Mouse (Mus musculus) embryonic facial prominence, embryonic 14.5 days (tissue): ENCODE measurements around the gene Yipf2. TPM values are rescaled to one million over a fixed set of nuclear protein-coding genes. Genes with fewer than 3 reads are reported as not detected.
A peak's percentile ranks its signal among the peaks of the same experiment; 100 is the strongest.

ENCODE experiments used
- ATAC-seq: fragments of 200-750 bp; cut with Nextera tagmentation; 2 replicates; pipeline ENCODE4 v1.8.0; 2017; ENCODE audit warnings: low read depth, moderate number of reproducible peaks, moderate TSS enrichment
- DNase-seq: peaks from one replicate; pipeline ENCODE4 v3.0.0-alpha.2; 2015; ENCODE audit warnings: low spot score
- H3K27ac ChIP-seq: fragments of 300-500 bp; sonication (generic); replicated peaks from 2 replicates; pipeline ENCODE4 v1.5.1; 2014; ENCODE audit warnings: low read depth, mild to moderate bottlenecking, low read length, moderate library complexity
- H3K27me3 ChIP-seq: fragments of 300-500 bp; sonication (generic); replicated peaks from 2 replicates; pipeline ENCODE4 v1.6.1; 2014; ENCODE audit warnings: low read length; ENCODE audit not compliant: control insufficient read depth, insufficient read depth
- H3K36me3 ChIP-seq: fragments of 300-500 bp; sonication (generic); 2 replicates; pipeline ENCODE4 v1.6.1; 2014; ENCODE audit warnings: low read length, mixed read lengths; ENCODE audit not compliant: control insufficient read depth, insufficient read depth
- H3K4me1 ChIP-seq: fragments of 300-500 bp; sonication (generic); 2 replicates; pipeline ENCODE4 v1.6.1; 2014; ENCODE audit warnings: antibody characterized with exemption, low read length; ENCODE audit not compliant: control insufficient read depth, insufficient read depth
- H3K4me2 ChIP-seq: fragments of 300-500 bp; sonication (generic); 2 replicates; pipeline ENCODE4 v1.6.1; 2014; ENCODE audit warnings: low read depth, mild to moderate bottlenecking, low read length, moderate library complexity, mixed read lengths
- H3K4me3 ChIP-seq: fragments of 300-500 bp; sonication (generic); 2 replicates; pipeline ENCODE4 v1.5.1; 2014; ENCODE audit warnings: low read depth, mild to moderate bottlenecking, low read length
- H3K9ac ChIP-seq: fragments of 300-500 bp; sonication (generic); 2 replicates; pipeline ENCODE4 v1.6.1; 2014; ENCODE audit warnings: low read depth, mild to moderate bottlenecking, low read length, moderate library complexity, mixed read lengths
- H3K9me3 ChIP-seq: fragments of 300-500 bp; sonication (generic); 2 replicates; pipeline ENCODE4 v1.6.1; 2016; ENCODE audit warnings: low read length; ENCODE audit not compliant: control insufficient read depth
- WGBS: fragments of 180-500 bp; shearing (Covaris S2); extraction: QIAGEN DNeasy Blood & Tissue Kit; methylation state at CpG from one replicate; pipeline ENCODE4 v1.1.7; 2014; 5-methylcytosine and 5-hydroxymethylcytosine counted together
- polyA plus RNA-seq: library from polyadenylated mRNA; unstranded; fragments of >200 nt; fragmentation: Nextera tagmentation; extraction: Ambion mirVana; gene quantifications from 2 replicates; pipeline ENCODE4 v1.2.1, GENCODE M21; 2014

The Yipf2 gene
- polyA plus RNA-seq, 1 experiment from 2014 or later, result 16.0 TPM

DNA sequence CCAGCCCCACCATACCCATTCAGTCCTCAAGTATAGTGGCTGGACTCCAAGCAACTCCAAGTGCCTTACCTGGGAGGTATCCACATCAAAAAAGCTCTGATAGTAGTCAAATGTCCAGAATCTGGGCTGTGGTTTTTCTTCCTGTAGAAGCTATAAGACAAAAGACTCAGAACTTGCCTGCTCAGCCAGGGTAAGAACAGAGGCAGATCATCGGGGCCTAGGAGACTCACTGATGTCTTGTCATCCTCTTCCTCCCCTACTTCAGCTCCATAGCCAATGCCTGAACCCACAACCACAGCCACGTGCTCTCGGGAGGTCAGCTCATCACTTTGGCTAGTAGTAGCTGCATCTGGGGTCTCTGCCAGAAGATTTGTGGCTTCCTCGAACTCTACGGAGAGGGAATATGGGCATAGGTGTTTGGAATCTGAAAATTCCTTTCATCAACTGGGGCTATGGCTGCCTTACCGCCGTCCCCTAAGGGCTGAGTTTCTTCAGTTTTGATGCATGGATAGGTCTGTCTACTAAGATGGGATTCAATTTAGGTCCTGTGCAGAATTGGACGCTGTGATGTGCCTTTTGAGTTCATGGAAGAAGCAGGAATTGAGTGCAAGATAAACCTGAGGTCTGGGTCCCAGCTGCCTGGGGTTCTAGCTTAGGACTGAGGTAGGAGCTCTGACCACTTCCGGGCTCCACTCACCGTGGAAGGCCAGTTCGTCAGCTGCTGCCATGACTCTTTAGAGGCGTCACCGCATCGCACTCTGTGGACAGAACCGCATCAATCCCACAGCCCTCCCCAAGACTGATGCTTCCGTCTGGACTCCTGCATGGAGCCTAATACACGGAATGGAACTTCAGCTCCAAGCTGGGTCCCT lies 561 bp downstream of the Yipf2 start:
- WGBS, result 20% methylated on average over 16 of the region's 17 CpGs
- Histone ChIP-seq H3K9me3 (no peaks in the 10 kb centered on the region), H3K4me3 (peak overlapping the region; percentile 96), H3K4me1 (peaks cover 16% of the 10 kb centered on the region), H3K36me3 (peaks cover 57% of the 10 kb centered on the region), H3K9ac (peak overlapping the region; percentile 86), H3K27ac (peak overlapping the region; percentile 30), H3K4me2 (peak overlapping the region; percentile 89), H3K27me3 (no peaks in the 10 kb centered on the region)
- DNase-seq (no peak), ATAC-seq (peak; percentile 61)

DNA sequence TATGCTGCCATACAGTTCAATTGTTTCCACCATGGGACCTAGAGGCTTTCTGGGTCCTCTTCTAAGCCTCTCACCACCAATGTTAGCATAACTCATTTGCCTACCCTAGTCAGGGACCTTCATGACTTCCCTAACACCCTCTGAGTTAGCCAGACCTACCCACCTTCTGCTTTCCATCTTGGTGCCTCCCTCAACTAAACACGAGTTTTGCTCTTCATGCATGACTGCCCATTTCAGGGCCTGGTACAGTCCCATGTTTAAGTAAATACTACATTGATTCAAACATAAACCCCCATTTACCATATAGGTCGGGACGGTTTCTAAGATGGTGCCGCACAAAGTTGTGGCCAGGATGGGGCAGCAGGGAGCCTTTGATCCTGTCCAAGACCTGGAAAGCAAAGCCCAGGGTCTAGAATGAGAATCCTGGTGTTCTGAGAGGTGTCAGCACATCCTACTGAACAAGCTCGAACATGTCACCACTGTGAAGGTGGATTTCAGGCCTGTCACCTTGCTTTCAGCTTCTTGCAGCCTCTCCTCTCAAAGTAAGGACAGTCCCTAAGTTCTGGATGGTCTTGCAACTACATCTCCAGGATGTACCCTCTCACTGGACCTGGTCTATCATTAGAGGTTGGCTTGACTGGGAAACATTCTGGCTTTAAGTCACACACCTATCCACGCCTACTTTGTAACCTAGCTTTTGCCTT lies 1.3 kb downstream of the Yipf2 start:
- DNase-seq, result no peak
- WGBS, result 87% methylated on average over 6 of the region's 6 CpGs
- H3K27ac ChIP-seq, result no peak overlapping the region
- H3K9ac ChIP-seq, result no peak overlapping the region
- H3K27me3 ChIP-seq, result no peaks in the 10 kb centered on the region
- peaks cover 16% of the 10 kb centered on the region for H3K4me1 ChIP-seq
- peak overlapping the region; percentile 89 for H3K4me2 ChIP-seq
- H3K9me3 ChIP-seq, result no peaks in the 10 kb centered on the region
- no peak for ATAC-seq
- peaks cover 62% of the 10 kb centered on the region for H3K36me3 ChIP-seq
- H3K4me3 ChIP-seq, result peak overlapping the region; percentile 96

DNA sequence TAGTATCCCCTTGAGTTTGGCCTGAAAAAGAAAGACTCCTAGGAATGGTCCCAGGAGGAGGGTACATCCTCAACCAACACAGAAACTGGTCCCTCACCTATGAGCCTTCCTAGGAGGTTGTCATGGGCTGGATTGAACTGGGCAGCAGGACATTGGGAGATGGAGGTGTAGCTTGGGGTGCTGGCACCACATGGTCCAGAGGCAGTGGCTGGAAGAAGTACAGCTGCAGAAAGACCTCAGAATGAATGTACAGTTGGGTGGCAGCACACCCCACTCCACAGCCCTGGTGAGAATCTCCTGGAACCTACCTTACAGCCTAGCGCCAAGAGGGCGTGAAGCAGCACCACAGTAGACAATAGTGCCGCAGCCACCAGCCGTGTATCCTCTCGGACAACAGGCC lies 3.1 kb downstream of the Yipf2 start:
- no peak overlapping the region for H3K27ac ChIP-seq
- H3K9me3 ChIP-seq, result no peaks in the 10 kb centered on the region
- peaks cover 65% of the 10 kb centered on the region for H3K36me3 ChIP-seq
- no peaks in the 10 kb centered on the region for H3K27me3 ChIP-seq
- H3K9ac ChIP-seq, result no peak overlapping the region
- 98% methylated on average over 5 of the region's 5 CpGs for WGBS
- peaks cover 16% of the 10 kb centered on the region for H3K4me1 ChIP-seq
- no peak overlapping the region for H3K4me3 ChIP-seq
- H3K4me2 ChIP-seq, result no peak overlapping the region
- ATAC-seq (no peak), DNase-seq (no peak)

DNA sequence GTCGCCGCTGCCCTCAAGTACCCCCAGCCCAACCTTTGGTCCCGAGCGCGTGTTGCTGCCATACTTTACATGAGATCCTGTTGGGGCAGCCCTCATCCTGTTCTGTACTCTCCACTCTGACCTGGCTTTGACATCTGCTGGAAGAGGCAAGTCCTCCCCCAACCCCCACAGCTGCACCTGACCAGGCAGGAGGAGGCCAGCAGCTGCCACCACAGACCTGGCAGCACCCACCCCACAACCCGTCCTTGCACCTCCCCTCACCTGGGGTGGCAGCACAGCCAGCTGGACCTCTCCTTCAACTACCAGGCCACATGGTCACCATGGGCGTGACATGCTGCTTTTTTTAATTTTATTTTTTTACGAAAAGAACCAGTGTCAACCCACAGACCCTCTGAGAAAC lies 4.3 kb downstream of the Yipf2 start:
- Histone ChIP-seq H3K27ac (no peak overlapping the region), H3K4me3 (no peak overlapping the region), H3K4me2 (no peak overlapping the region), H3K36me3 (peaks cover 75% of the 10 kb centered on the region), H3K9ac (no peak overlapping the region), H3K27me3 (no peaks in the 10 kb centered on the region), H3K9me3 (no peaks in the 10 kb centered on the region), H3K4me1 (peaks cover 8% of the 10 kb centered on the region)
- ATAC-seq (no peak), DNase-seq (no peak)
- 86% methylated on average over 8 of the region's 8 CpGs for WGBS

DNA sequence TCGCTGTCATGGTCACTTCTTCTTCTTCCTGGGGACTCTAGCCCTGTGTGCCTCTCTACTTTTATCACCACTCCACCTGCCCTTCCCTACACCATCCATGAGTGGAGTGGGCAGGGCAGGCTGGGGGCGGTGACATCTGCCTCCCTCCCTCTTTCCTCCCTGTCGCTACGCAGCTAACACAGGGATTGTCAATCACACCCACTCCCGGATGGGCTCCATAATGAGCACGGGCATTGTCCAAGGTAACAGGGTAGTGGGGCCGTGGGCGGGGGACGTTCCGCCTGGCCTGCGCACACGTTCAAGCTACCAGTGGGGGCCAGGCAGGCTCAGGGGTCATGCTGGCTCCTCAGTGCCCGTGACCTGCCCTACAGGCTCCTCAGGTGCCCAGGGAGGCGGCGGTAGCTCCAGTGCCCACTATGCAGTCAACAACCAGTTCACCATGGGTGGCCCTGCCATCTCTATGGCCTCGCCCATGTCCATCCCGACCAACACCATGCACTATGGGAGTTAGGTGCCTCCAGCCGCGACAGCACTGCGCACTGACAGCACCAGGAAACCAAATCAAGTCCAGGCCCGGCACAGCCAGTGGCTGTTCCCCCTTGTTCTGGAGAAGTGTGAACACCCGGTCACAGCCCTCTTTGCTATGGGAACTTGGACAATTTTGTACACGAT lies 4.8 kb downstream of the Yipf2 start:
- Histone ChIP-seq H3K4me3 (no peak overlapping the region), H3K4me1 (peaks cover 8% of the 10 kb centered on the region), H3K9me3 (no peaks in the 10 kb centered on the region), H3K27me3 (no peaks in the 10 kb centered on the region), H3K27ac (no peak overlapping the region), H3K36me3 (peaks cover 81% of the 10 kb centered on the region), H3K4me2 (no peak overlapping the region), H3K9ac (no peak overlapping the region)
- DNase-seq, result no peak
- 86% methylated on average over 22 of the region's 23 CpGs for WGBS
- no peak for ATAC-seq

DNA sequence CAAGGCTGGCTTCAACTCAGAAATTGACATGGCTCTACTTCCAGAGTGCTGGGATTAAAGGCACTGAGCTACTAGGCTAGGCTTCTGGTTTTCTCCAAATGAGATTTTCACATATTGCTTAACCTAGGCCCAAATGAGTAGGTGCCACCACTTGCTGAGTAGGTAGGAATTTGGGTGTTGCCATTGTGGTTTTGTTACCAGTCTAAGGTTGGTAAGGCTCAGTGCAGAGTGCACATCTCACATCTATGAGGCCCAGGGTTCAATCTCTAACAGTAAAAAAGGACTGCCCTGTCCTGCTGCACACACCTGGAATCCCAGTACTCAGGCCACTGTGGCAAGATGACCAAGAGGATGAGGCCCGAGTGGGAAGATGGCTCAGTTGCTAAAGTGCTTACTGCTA lies 7.2 kb downstream of the Yipf2 start:
- ATAC-seq, result no peak
- 73% methylated on average over 1 of the region's 1 CpGs for WGBS
- Histone ChIP-seq H3K9ac (no peak overlapping the region), H3K9me3 (no peaks in the 10 kb centered on the region), H3K4me1 (no peaks in the 10 kb centered on the region), H3K4me2 (no peak overlapping the region), H3K27me3 (no peaks in the 10 kb centered on the region), H3K36me3 (peaks cover 98% of the 10 kb centered on the region), H3K4me3 (no peak overlapping the region), H3K27ac (no peak overlapping the region)
- no peak for DNase-seq

DNA sequence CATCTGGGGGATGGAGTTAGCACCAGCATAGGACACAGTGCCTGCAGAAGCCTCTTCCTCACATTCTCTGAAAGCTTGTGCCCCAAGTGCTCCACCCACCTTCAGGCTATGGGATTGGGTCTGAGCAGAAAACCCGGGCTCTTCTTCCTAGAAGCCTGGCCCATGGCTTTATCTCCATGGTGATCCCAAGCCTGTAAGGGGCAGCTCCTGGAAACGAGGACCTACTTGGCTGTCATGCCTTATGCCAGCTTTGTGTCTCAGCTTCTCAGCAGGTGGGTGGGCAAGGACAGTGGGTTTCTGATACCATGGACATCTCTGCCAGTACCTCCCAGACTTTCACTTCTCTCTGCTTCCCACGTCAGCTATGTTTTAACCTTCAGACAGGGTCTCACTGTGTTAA lies 14.4 kb downstream of the Yipf2 start:
- 80% methylated on average over 3 of the region's 3 CpGs for WGBS
- peaks cover 97% of the 10 kb centered on the region for H3K36me3 ChIP-seq

DNA sequence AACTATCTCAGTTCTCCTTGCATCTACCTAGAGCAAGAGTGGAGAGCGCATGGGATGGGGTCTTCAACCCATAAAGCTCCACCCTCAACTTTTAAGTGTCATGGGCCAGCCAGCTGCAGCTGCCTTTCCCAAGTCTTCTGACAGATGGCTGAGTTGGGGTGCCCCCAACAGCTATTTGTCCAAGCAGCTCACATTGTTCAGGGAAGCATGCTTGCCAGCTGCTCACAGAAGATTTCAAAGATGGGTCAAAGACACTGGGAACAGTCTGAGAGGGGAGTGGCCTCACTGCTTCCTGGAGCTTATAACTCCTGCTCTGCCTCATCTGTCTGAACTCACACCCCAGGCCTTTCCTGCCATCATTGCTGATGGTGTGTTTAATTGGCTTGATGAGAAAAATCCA lies 16.3 kb downstream of the Yipf2 start:
- Histone ChIP-seq H3K4me3 (no peak overlapping the region), H3K36me3 (peaks cover 97% of the 10 kb centered on the region), H3K9ac (no peak overlapping the region), H3K9me3 (no peaks in the 10 kb centered on the region), H3K27ac (no peak overlapping the region; the same call in 1 of the 2 replicates), H3K4me1 (no peaks in the 10 kb centered on the region), H3K4me2 (no peak overlapping the region), H3K27me3 (no peaks in the 10 kb centered on the region)
- DNase-seq (peak; percentile 28), ATAC-seq (0 out of 2 replicates have a peak, but pooled peaks have one; percentile 14)
- 83% methylated on average over 1 of the region's 1 CpGs for WGBS

More for the DNA sequence above, 14.4 kb downstream of the Yipf2 start:
- Histone ChIP-seq H3K9me3 (no peaks in the 10 kb centered on the region), H3K4me1 (no peaks in the 10 kb centered on the region), H3K4me2 (no peak overlapping the region), H3K27me3 (no peaks in the 10 kb centered on the region), H3K4me3 (no peak overlapping the region), H3K9ac (no peak overlapping the region), H3K27ac (no peak overlapping the region)
- ATAC-seq, result no peak
- DNase-seq, result no peak
